Mouse (Mus musculus): Measurements from ENCODE around the gene Grm1.

The Grm1 gene

GRCm38 (mm10) chr10:10964490-10965150, 117.5 kb downstream of the Grm1 start:
- DNase-seq (ENCODE audit: low spot score): no peak

DNA sequence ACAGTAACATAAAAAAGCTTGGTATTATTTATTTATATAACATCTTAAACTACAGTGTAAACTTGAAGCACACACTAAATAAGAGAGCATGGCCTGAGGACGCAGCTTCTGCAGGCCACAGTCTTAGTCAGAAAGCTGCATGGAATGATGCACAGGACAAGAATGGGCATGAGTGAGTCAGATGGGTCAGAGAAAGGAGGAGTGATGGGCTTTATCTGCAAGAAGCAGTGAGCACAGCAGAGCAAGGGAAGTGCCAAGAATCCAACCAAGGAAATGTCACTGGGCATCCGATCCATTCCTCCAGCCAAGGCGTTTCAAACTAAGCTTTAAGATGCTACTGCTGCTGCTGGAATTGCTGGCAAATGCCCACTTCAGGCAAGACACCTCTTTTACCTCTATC, 131.6 kb downstream of the Grm1 start:
- DNase-seq (ENCODE audit: low spot score): no peak

GRCm38 (mm10) chr10:10949172-10949571, 133.0 kb downstream of the Grm1 start:
- peak; percentile 55 for DNase-seq (ENCODE audit: low spot score)

DNA sequence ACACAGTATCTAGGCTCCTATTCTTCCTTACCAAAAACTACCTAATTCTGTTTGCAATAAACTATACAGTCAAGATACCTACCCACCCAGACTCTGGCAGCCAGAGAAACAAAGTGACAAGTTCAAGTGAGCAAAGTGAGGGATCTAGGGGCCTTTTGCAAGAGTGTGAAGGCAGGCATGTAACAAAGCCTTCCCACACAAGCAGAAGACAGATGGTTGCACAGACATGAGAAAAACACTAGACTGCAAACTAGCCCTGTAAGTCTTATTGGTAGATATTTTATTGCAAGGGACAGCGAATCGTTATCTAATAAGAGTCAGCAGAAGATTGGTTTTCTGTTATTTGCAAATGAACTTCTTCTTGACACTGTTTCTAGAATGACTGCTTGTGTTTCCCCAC, 134.6 kb downstream of the Grm1 start:
- DNase-seq (ENCODE audit: low spot score): no peak

- DNase-seq (ENCODE audit: low spot score): no peak
Observed at GRCm38 (mm10) chr10:10944003-10944402, 138.2 kb downstream of the Grm1 start.

- no peak for DNase-seq (ENCODE audit: low spot score)
Observed at GRCm38 (mm10) chr10:10942248-10942647, 139.9 kb downstream of the Grm1 start.

GRCm38 (mm10) chr10:10935806-10936205, 146.3 kb downstream of the Grm1 start:
- DNase-seq (ENCODE audit: low spot score): peak; percentile 51

DNA sequence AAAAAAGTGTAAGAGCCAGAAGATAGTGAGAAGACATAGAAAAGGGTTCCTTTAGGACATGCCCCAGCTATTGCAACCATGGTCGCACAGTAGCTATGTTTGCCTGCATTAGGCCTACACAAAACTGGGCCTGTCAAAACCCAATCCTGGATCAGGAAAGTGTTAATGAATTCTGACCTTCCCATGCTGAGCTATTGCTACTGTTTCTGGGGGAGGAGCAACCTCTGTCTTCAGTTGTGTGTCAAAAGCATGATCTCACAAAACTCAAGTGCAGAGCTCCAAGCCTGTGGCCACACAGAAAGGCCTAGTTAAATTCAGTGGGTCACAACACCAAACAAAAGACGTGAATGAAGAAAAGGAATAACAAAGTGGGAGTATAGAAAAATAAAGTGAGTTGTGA, 152.5 kb downstream of the Grm1 start:
- DNase-seq (ENCODE audit: low spot score): no peak

GRCm38 (mm10) chr10:10928798-10929366, 153.3 kb downstream of the Grm1 start:
- DNase-seq (ENCODE audit: low spot score): no peak

GRCm38 (mm10) chr10:10917857-10918399, 164.2 kb downstream of the Grm1 start:
- no peak for DNase-seq (ENCODE audit: low spot score)

GRCm38 (mm10) chr10:10913621-10914020, 168.5 kb downstream of the Grm1 start:
- DNase-seq (ENCODE audit: low spot score): no peak

DNA sequence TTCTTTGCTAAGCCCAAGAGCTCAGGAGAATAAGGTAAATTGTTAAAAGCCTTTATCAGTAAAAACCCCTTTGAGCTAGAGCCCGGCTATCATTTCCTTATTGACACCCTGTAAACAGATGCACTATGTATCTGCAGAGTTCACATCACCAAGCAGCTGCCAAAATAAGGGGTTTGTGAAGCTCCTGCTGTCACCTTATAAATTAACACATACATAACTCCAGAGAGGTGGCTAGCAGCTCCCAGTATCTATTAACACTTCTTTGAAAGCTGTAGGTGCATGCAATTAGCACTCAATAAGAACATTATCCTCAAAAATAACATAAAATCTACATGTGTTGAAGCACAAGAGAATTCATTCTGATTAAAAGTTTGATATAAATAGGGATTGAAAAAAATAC, 191.9 kb downstream of the Grm1 start:
- DNase-seq (ENCODE audit: low spot score): no peak

DNA sequence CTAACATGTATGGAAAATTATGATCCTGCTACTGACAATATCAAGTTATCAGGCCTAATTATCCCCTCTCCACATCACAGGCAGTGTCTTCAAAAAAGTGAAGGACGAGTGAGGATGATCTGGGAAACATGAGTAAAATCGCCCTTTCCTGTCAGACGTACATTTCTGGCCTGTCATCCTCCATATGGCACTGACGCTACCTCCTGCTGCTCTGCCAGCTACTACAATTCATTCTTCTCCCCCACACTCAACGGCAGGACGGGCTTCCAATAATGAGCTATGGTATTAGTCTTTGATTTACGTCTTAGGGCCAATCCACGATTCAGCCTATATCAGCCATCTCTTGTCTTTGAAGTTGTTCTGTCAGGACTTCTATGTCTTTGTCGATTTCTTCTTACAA, 193.6 kb downstream of the Grm1 start:
- DNase-seq (ENCODE audit: low spot score): no peak

- DNase-seq (ENCODE audit: low spot score): no peak
Observed at GRCm38 (mm10) chr10:10884992-10885391, 197.2 kb downstream of the Grm1 start.

DNA sequence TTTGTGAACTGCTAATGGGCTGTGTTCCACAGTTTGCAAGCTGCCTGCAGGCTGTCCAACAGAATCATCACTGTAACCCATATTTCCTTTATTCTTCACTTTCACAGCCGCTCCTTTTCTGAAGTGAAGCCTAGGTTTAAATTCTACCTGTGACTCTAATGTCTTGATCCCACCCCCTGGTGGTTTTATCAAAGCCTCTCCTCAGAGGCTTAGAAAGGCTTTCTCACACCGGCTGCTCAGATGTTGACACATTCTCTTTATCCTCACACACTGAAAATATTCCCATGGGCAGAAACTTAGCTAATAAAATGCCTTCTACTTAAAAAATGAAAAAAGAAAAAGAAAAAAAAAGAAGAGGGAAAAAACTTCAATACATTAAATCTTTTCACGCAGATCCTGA, 210.0 kb downstream of the Grm1 start:
- DNase-seq (ENCODE audit: low spot score): no peak

- no peak for DNase-seq (ENCODE audit: low spot score)
Observed at GRCm38 (mm10) chr10:10870271-10870670, 211.9 kb downstream of the Grm1 start.

- no peak for DNase-seq (ENCODE audit: low spot score)
Observed at GRCm38 (mm10) chr10:10866278-10866677, 215.9 kb downstream of the Grm1 start.

DNA sequence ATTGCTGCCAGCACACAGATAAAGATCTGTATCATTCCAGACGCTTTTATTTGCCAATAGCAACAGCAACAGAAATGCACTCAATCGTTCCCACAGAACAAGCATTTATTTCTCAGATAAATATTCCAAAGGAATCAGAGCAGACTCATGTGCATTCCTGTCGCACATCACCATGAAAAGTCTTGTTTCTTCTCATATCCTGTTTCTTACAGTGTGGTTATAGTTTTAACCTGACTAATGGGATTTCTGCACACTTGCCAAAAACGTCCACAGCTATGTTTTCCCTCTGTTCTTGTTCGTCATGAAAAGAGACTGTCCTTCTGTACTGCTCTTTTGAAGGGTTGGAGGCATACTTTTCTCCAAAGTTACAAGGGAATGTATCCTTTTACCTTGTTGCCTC, 217.4 kb downstream of the Grm1 start:
- DNase-seq (ENCODE audit: low spot score): no peak

- DNase-seq (ENCODE audit: low spot score): no peak
Observed at GRCm38 (mm10) chr10:10847376-10848286, 234.5 kb downstream of the Grm1 start.

DNA sequence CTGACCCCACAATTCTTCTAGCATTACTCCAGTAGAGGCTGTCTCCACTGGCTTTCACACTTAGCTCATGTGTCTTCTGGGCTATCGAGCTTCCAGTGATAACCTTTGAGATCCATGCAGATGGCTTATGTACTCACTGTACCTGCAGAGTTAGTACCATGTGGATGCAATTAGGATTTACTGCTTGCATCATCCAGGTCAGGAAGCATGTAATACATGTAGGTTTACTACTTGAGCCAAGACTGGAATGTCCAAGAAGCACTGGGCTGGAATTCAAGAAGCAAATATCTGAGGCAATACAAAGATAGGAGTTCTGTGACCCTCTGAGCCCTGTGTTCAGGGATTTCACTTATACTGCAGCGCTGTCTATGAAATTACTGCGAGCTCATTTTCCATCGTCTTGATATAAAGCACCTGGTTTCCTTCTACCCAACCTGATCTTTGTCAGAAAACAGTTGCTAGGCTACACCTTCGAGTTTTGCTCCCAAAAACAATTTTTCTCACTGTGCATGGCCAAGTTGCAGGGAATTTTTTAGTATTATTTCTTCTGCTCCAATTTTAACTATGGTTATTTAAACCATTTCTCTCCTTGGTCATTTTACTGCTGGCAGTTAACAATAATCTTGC, 237.0 kb downstream of the Grm1 start:
- DNase-seq (ENCODE audit: low spot score): no peak

GRCm38 (mm10) chr10:10835406-10835805, 246.8 kb downstream of the Grm1 start:
- no peak for DNase-seq (ENCODE audit: low spot score)

DNA sequence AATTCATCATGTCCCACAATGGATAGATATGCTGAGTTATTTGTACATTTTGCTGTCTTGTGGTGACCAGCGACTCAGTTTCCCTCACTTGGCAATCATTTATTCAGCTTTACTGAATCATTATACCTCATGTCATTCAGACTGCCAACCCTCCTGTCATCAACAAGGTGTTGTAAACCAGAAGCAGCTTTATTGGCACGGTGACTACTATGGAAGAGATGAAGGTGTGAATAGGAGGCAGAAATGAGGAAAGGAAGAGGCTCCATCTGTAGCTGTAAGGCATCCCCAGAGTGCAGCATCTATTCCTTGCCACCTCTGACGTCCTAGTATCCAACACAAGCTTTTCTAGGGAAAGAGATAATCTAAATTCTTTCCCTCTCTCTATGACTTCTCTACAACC, 247.3 kb downstream of the Grm1 start:
- no peak for DNase-seq (ENCODE audit: low spot score)

Measured in layer of hippocampus, adult 9-10 months (tissue).